Mouse (Mus musculus): ENCODE measurements around the gene Sh3d21. TPM values are rescaled to one million over a fixed set of nuclear protein-coding genes. Genes with fewer than 3 reads are reported as not detected.
"Not testable (repeated sequence)": the region's sequence is repeated elsewhere in the genome, so short reads cannot be mapped to it uniquely, and the experiment has no call there.

Sh3d21 gene
- total RNA-seq, 2 experiments from 2014 or later, result 0.97 to 1.2 TPM

GRCm38 (mm10) chr4:126197485-126197884, 34.2 kb upstream of the Sh3d21 start:
- TF ChIP-seq CTCF (IDR thresholded peaks at IDR 0.05), result no peak
- peak overlapping the region; percentile 32; the same call in 1 of the 2 replicates for H3K4me3 ChIP-seq
- no peak for DNase-seq
- peak overlapping the region; percentile 97 for H3K27ac ChIP-seq
- intact Hi-C loops (cut with DNase I), result no loop called here

DNA sequence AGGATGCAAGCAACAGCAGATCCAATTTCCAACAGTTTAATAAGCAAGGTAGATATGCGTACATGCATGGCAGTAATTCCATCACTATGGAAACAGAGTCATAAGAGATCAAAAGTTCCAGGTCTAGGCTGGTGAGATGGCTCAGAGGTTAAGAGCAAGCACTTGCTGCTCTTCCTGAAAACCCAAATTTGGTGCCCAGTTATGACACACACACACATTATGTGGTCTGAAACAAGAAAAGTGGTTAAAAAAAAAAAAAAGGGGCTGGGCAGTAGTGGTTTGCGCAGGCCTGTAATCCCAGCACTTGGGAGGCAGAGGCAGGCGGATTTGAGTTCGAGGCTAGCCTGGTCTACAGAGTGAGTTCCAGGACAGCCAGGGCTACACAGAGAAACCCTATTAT, 31.6 kb upstream of the Sh3d21 start:
- no peak for TF ChIP-seq CTCF (IDR thresholded peaks at IDR 0.05)
- Histone ChIP-seq H3K4me3 (no peak overlapping the region), H3K27ac (no peak overlapping the region)
- intact Hi-C loops (cut with DNase I), result no loop called here
- no peak for DNase-seq

DNA sequence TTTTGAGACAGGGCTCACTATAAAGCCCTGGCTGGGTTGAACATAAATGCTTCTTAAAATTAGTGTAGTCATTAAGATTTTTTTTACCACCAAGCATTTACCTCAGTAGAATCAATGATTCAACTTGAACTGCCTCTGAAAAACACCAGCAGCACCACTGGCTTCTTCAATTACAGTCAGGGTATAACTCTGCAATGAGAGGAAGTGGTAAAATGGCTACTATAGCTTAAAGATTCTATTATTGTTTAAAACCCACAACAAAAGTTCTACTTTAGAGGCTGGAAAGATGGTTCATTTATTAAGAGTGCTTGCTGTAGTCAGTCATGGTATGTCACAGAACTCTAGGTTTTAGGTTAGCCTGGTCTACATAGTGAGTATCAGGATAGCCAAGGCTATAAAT, 30.9 kb upstream of the Sh3d21 start:
- intact Hi-C loops (cut with DNase I), result no loop called here
- Histone ChIP-seq H3K27ac (no peak overlapping the region), H3K4me3 (no peak overlapping the region)
- DNase-seq, result no peak
- TF ChIP-seq CTCF (IDR thresholded peaks at IDR 0.05), result no peak

DNA sequence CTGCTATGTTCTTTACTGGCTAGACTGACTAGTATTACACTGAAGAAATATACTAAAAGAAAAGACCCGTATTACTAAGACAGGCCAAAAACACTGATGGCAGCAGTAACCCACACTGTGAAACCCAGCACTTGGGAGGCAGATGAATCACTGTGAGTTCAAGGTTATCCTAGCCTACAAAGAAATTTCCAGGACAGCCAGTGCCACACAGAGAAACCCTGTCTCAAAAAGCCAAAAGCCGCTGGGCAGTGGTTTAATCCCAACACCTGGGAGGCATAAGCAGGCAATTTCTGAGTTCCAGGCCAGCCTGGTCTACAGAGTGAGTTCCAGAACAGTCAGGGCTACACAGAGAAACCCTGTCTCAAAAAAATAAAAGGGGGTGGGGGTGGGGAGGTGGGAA, 27.3 kb upstream of the Sh3d21 start:
- intact Hi-C loops (cut with DNase I), result no loop called here
- Histone ChIP-seq H3K27ac (no peak overlapping the region), H3K4me3 (no peak overlapping the region)
- no peak for DNase-seq
- no peak for TF ChIP-seq CTCF (IDR thresholded peaks at IDR 0.05)

- H3K27ac ChIP-seq, result peak overlapping the region; percentile 50; the same call in 1 of the 2 replicates
- intact Hi-C loops (cut with DNase I), result no loop called here
- no peak for TF ChIP-seq CTCF (IDR thresholded peaks at IDR 0.05)
- DNase-seq, result no peak
- no peak overlapping the region for H3K4me3 ChIP-seq
Measured at GRCm38 (mm10) chr4:126187096-126187495, 23.8 kb upstream of the Sh3d21 start.

- no peak for TF ChIP-seq CTCF (IDR thresholded peaks at IDR 0.05)
Measured at GRCm38 (mm10) chr4:126183034-126183433, 19.7 kb upstream of the Sh3d21 start.

GRCm38 (mm10) chr4:126181170-126181957, 18.1 kb upstream of the Sh3d21 start:
- peak; percentile 53 for DNase-seq
- no peak overlapping the region for H3K4me3 ChIP-seq
- peak; percentile 87 for TF ChIP-seq CTCF (IDR thresholded peaks at IDR 0.05)
- peak overlapping the region; percentile 61 for H3K27ac ChIP-seq
- intact Hi-C loops (cut with DNase I), result loop anchor here (5.0 kb wide), 2 partner anchors 46 to 131 kb away; no protein-coding TSS in a partner anchor

More at GRCm38 (mm10) chr4:126183034-126183433, 19.7 kb upstream of the Sh3d21 start:
- no peak for DNase-seq
- intact Hi-C loops (cut with DNase I), result loop anchor here (2.0 to 5.0 kb wide), 3 partner anchors 44 to 129 kb away; no protein-coding TSS in a partner anchor
- no peak overlapping the region for H3K4me3 ChIP-seq
- H3K27ac ChIP-seq, result no peak overlapping the region

DNA sequence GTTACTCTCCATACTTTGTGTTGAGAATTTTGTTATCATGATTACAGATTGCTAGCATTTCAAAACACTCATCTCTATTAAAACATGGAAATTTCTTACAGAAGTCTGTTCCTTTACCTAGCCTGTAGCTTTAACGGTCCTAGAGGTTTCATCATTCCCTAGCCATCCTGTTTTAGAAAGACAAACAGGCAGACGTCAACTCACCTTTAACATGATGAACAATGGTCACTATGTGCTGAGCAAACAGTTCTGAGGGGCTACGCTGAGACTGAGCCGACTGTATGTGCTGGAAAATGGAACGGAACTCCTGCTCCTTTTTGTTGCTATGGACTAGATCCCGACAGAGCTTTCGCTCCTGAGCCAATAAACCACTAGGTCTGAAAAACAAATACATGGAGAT, 12.7 kb upstream of the Sh3d21 start:
- H3K4me3 ChIP-seq; intact Hi-C loops (cut with DNase I); DNase-seq; H3K27ac ChIP-seq: not testable (repeated sequence)

- no peak for DNase-seq
- intact Hi-C loops (cut with DNase I), result no loop called here
- H3K27ac ChIP-seq, result no peak overlapping the region
- no peak overlapping the region for H3K4me3 ChIP-seq
- TF ChIP-seq CTCF (IDR thresholded peaks at IDR 0.05), result no peak
Measured at GRCm38 (mm10) chr4:126173800-126174199, 10.5 kb upstream of the Sh3d21 start.

- intact Hi-C loops (cut with DNase I); DNase-seq; H3K27ac ChIP-seq; H3K4me3 ChIP-seq: not testable (repeated sequence)
Measured at GRCm38 (mm10) chr4:126170737-126171136, 7.4 kb upstream of the Sh3d21 start.

- TF ChIP-seq CTCF (IDR thresholded peaks at IDR 0.05), result no peak
- no peak overlapping the region; the same call in 1 of the 2 replicates for H3K27ac ChIP-seq
- intact Hi-C loops (cut with DNase I), result no loop called here
- H3K4me3 ChIP-seq, result no peak overlapping the region
- no peak for DNase-seq
Measured at GRCm38 (mm10) chr4:126168851-126169250, 5.6 kb upstream of the Sh3d21 start.

GRCm38 (mm10) chr4:126166084-126166483, 2.8 kb upstream of the Sh3d21 start:
- DNase-seq, result peak; percentile 51
- H3K27ac ChIP-seq, result peak overlapping the region; percentile 84
- no peak for TF ChIP-seq CTCF (IDR thresholded peaks at IDR 0.05)
- H3K4me3 ChIP-seq, result peak overlapping the region; percentile 30
- intact Hi-C loops (cut with DNase I), result no loop called here

GRCm38 (mm10) chr4:126165092-126165491, 1.8 kb upstream of the Sh3d21 start:
- H3K4me3 ChIP-seq; DNase-seq; intact Hi-C loops (cut with DNase I); H3K27ac ChIP-seq: not testable (repeated sequence)

GRCm38 (mm10) chr4:126163685-126164084, 394 bp upstream of the Sh3d21 start:
- no peak for TF ChIP-seq CTCF (IDR thresholded peaks at IDR 0.05)
- no peak overlapping the region for H3K4me3 ChIP-seq
- intact Hi-C loops (cut with DNase I), result loop anchor here (5.0 kb wide), 1 partner anchor 76 kb away; no protein-coding TSS in a partner anchor
- DNase-seq, result no peak
- peak overlapping the region; percentile 91 for H3K27ac ChIP-seq

Data from gastrocnemius, adult 2 months (tissue).